Mouse (Mus musculus): ENCODE results near the gene Ahnak.

- TF ChIP-seq POLR2A (IDR thresholded peaks at IDR 0.05; ENCODE audit: low read depth, low read length) (no peak), CTCF (IDR thresholded peaks at IDR 0.05; ENCODE audit: extremely low read depth, insufficient read length, insufficient replicate concordance, low read depth, low read length) (no peak)
Measured at GRCm38 (mm10) chr19:9117275-9117674, 128.2 kb downstream of the Ahnak start.
